Comparison of ENCODE assay signal across 11 mouse cellular contexts in genomic region chr7:65930478-65930877, GRCm38 (mm10).
DNase-seq lines count a peak whose midpoint lies in the region; ATAC-seq and TF ChIP-seq lines count a peak whose summit lies in the region.
"Had no signal": no experiment of that assay in that cellular context is flagged by ENCODE, and none has a peak within 500 bp of the region (broad histone marks: within the 10 kb centered on the region; RNA-seq: fewer than 3 reads in every experiment).

No protein-coding gene starts in this region.

- DNase-seq in right cerebral cortex, postnatal 36 days (ENCODE audit: low spot score in 2 of 2), result no peak
- DNase-seq: cerebellum, postnatal 14 days; gastrocnemius, adult 2 months; lung, postnatal 14 days; thymus, adult 18-20 months had no signal

- H3K9ac ChIP-seq in intestine, embryonic 15.5 days, result no peak overlapping the region
- no peak overlapping the region for H3K9ac ChIP-seq in intestine, postnatal 0 days (ENCODE audit: low read depth, low read length)
- no peak overlapping the region for H3K9ac ChIP-seq in embryonic facial prominence, embryonic 12.5 days
- H3K9ac ChIP-seq in kidney, embryonic 14.5 days (ENCODE audit: low read depth, low read length), result no peak overlapping the region
- H3K9ac ChIP-seq in neural tube, embryonic 12.5 days, result no peak overlapping the region

- H3K36me3 ChIP-seq in intestine, embryonic 15.5 days, result no peaks in the 10 kb centered on the region
- no peaks in the 10 kb centered on the region for H3K36me3 ChIP-seq in intestine, postnatal 0 days (ENCODE audit: control insufficient read depth, insufficient read depth)
- no peaks in the 10 kb centered on the region for H3K36me3 ChIP-seq in embryonic facial prominence, embryonic 12.5 days
- H3K36me3 ChIP-seq in kidney, embryonic 14.5 days (ENCODE audit: control insufficient read depth, insufficient read depth, low read length), result no peaks in the 10 kb centered on the region
- no peaks in the 10 kb centered on the region for H3K36me3 ChIP-seq in neural tube, embryonic 12.5 days

- ATAC-seq in intestine, embryonic 15.5 days, result peak; percentile 39; the same call in 1 of the 2 replicates
- ATAC-seq in intestine, postnatal 0 days, result no peak
- peak; percentile 47; the same call in 1 of the 2 replicates for ATAC-seq in embryonic facial prominence, embryonic 12.5 days (ENCODE audit: insufficient number of reproducible peaks, insufficient read depth, low FRiP score, low TSS enrichment)
- peak; percentile 89 for ATAC-seq in kidney, embryonic 14.5 days (ENCODE audit: low FRiP score, low TSS enrichment)
- peak; percentile 44; the same call in 1 of the 2 replicates for ATAC-seq in neural tube, embryonic 12.5 days (ENCODE audit: low FRiP score, low read depth)
- no peak for ATAC-seq in monocyte, adult 5-6 weeks (replicated peaks; ENCODE audit: insufficient number of reproducible peaks, low FRiP score, low TSS enrichment, poor library complexity, severe bottlenecking)

- H3K27ac ChIP-seq in intestine, embryonic 15.5 days, result no peak overlapping the region
- no peak overlapping the region for H3K27ac ChIP-seq in intestine, postnatal 0 days (ENCODE audit: low read depth, low read length)
- H3K27ac ChIP-seq in embryonic facial prominence, embryonic 12.5 days, result no peak overlapping the region
- H3K27ac ChIP-seq in kidney, embryonic 14.5 days (ENCODE audit: low read depth, low read length), result no peak overlapping the region
- H3K27ac ChIP-seq in neural tube, embryonic 12.5 days, result no peak overlapping the region
- H3K27ac ChIP-seq: gastrocnemius, adult 2 months had no signal

- no peak for TF ChIP-seq CTCF in intestine, postnatal 0 days (IDR thresholded peaks at IDR 0.05; ENCODE audit: low read depth)

- no peak overlapping the region for H3K4me2 ChIP-seq in intestine, embryonic 15.5 days (replicated peaks)
- no peak overlapping the region for H3K4me2 ChIP-seq in intestine, postnatal 0 days (replicated peaks; ENCODE audit: low read depth)
- H3K4me2 ChIP-seq in embryonic facial prominence, embryonic 12.5 days (replicated peaks), result no peak overlapping the region
- no peak overlapping the region for H3K4me2 ChIP-seq in kidney, embryonic 14.5 days (replicated peaks; ENCODE audit: low read depth, low read length)
- no peak overlapping the region; the same call in 1 of the 2 replicates for H3K4me2 ChIP-seq in neural tube, embryonic 12.5 days (replicated peaks)

- no peaks in the 10 kb centered on the region for H3K9me3 ChIP-seq in intestine, embryonic 15.5 days
- H3K9me3 ChIP-seq in intestine, postnatal 0 days (ENCODE audit: control insufficient read depth), result no peaks in the 10 kb centered on the region
- no peaks in the 10 kb centered on the region for H3K9me3 ChIP-seq in embryonic facial prominence, embryonic 12.5 days
- no peaks in the 10 kb centered on the region for H3K9me3 ChIP-seq in kidney, embryonic 14.5 days (ENCODE audit: control insufficient read depth, low read length)
- H3K9me3 ChIP-seq in neural tube, embryonic 12.5 days, result no peaks in the 10 kb centered on the region

- no peaks in the 10 kb centered on the region for H3K27me3 ChIP-seq in intestine, embryonic 15.5 days (replicated peaks)
- H3K27me3 ChIP-seq in intestine, postnatal 0 days (replicated peaks; ENCODE audit: control insufficient read depth, insufficient read depth, low read length), result no peaks in the 10 kb centered on the region
- H3K27me3 ChIP-seq in embryonic facial prominence, embryonic 12.5 days, result no peaks in the 10 kb centered on the region
- no peaks in the 10 kb centered on the region for H3K27me3 ChIP-seq in kidney, embryonic 14.5 days (ENCODE audit: control insufficient read depth, insufficient read depth, low read length)
- no peaks in the 10 kb centered on the region for H3K27me3 ChIP-seq in neural tube, embryonic 12.5 days (replicated peaks)

- WGBS in intestine, embryonic 15.5 days, result 59% methylated on average over 11 of the region's 11 CpGs
- 67% methylated on average over 11 of the region's 11 CpGs for WGBS in intestine, postnatal 0 days
- WGBS in embryonic facial prominence, embryonic 12.5 days, result 35% methylated on average over 11 of the region's 11 CpGs
- WGBS in kidney, embryonic 14.5 days, result 13% methylated on average over 11 of the region's 11 CpGs
- 21% methylated on average over 11 of the region's 11 CpGs for WGBS in neural tube, embryonic 12.5 days

- H3K4me1 ChIP-seq in intestine, embryonic 15.5 days (replicated peaks), result no peaks in the 10 kb centered on the region
- no peaks in the 10 kb centered on the region for H3K4me1 ChIP-seq in intestine, postnatal 0 days (replicated peaks; ENCODE audit: control insufficient read depth, insufficient read depth, low read length)
- H3K4me1 ChIP-seq in embryonic facial prominence, embryonic 12.5 days, result 0 out of 2 replicates have a peak, but pooled peaks cover 3% of the 10 kb centered on the region
- peaks cover 17% of the 10 kb centered on the region; the same call in 1 of the 2 replicates for H3K4me1 ChIP-seq in kidney, embryonic 14.5 days (ENCODE audit: control insufficient read depth, insufficient read depth, low read length)
- H3K4me1 ChIP-seq in neural tube, embryonic 12.5 days, result peaks cover 6% of the 10 kb centered on the region; the same call in 1 of the 2 replicates

- no peak overlapping the region for H3K4me3 ChIP-seq in intestine, embryonic 15.5 days (replicated peaks)
- no peak overlapping the region for H3K4me3 ChIP-seq in intestine, postnatal 0 days (ENCODE audit: low read depth, low read length)
- no peak overlapping the region for H3K4me3 ChIP-seq in embryonic facial prominence, embryonic 12.5 days
- H3K4me3 ChIP-seq in kidney, embryonic 14.5 days (ENCODE audit: low read length), result no peak overlapping the region
- no peak overlapping the region for H3K4me3 ChIP-seq in neural tube, embryonic 12.5 days
- H3K4me3 ChIP-seq: gastrocnemius, adult 2 months had no signal

Comparison
In these comparisons a context has a peak if more than half of its experiments do, and no peak if none do; other contexts are left out.
1. ATAC-seq: peak in intestine, embryonic 15.5 days (single experiment), embryonic facial prominence, embryonic 12.5 days (single experiment), kidney, embryonic 14.5 days (single experiment) and neural tube, embryonic 12.5 days (single experiment); none in intestine, postnatal 0 days (single experiment) and monocyte, adult 5-6 weeks (single experiment).